In the genomic region with DNA sequence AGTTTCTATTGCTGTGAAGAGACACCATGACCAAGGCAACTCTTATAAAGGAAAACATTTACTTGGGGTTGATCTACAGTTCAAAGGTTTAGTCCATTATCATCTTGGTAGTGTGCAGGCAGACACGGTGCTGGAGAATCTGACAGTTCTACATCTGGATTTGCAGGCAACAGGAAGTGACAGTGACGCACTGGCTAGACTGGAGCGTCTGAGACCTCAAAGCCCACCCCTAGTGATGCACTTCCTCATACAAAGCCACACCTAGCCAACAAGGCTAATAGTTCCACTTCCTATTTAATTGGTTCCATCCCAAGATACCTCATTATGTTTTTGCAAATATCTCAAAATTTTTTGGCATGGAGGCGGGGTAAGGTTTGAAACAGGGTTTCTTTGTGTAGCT, we compare ENCODE assay signal across 18 mouse cellular contexts. TPM values are rescaled to one million over a fixed set of nuclear protein-coding genes. Genes with fewer than 3 reads are reported as not detected.
DNase-seq lines count a peak whose midpoint lies in the region; ATAC-seq and TF ChIP-seq lines count a peak whose summit lies in the region.
"Had no signal": no experiment of that assay in that cellular context is flagged by ENCODE, and none has a peak within 500 bp of the region (broad histone marks: within the 10 kb centered on the region; RNA-seq: fewer than 3 reads in every experiment).

No protein-coding gene starts in this region.

- no peak overlapping the region for H3K27ac ChIP-seq in liver, postnatal 0 days (ENCODE audit: low read depth)
- H3K27ac ChIP-seq in liver, embryonic 11.5 days (ENCODE audit: low read depth, low read length), result no peak overlapping the region
- no peak overlapping the region for H3K27ac ChIP-seq in hindbrain, postnatal 0 days
- H3K27ac ChIP-seq: forebrain, embryonic 10.5 days; heart, embryonic 15.5 days; hindbrain, embryonic 12.5 days; liver, embryonic 14.5 days had no signal

- H3K36me3 ChIP-seq in liver, postnatal 0 days (replicated peaks; ENCODE audit: insufficient read depth, low read length), result no peaks in the 10 kb centered on the region; the same call in 1 of the 2 replicates
- H3K36me3 ChIP-seq in liver, embryonic 11.5 days (ENCODE audit: control insufficient read depth, insufficient read depth, low read length), result no peaks in the 10 kb centered on the region; the same call in 1 of the 2 replicates
- H3K36me3 ChIP-seq in hindbrain, postnatal 0 days (ENCODE audit: insufficient read depth, low read length), result peaks cover 25% of the 10 kb centered on the region

- H3K4me2 ChIP-seq in liver, postnatal 0 days (ENCODE audit: low read depth, low read length), result no peak overlapping the region
- no peak overlapping the region for H3K4me2 ChIP-seq in liver, embryonic 11.5 days
- H3K4me2 ChIP-seq in hindbrain, postnatal 0 days (ENCODE audit: low read depth, low read length), result no peak overlapping the region
- H3K4me2 ChIP-seq: heart, embryonic 15.5 days; hindbrain, embryonic 12.5 days had no signal

- no peaks in the 10 kb centered on the region for H3K27me3 ChIP-seq in liver, postnatal 0 days (ENCODE audit: insufficient read depth, low read length)
- H3K27me3 ChIP-seq in liver, embryonic 11.5 days (replicated peaks; ENCODE audit: control insufficient read depth, insufficient read depth, low read length), result no peaks in the 10 kb centered on the region
- H3K27me3 ChIP-seq in hindbrain, postnatal 0 days (ENCODE audit: insufficient read depth, low read length), result no peaks in the 10 kb centered on the region
- H3K27me3 ChIP-seq: heart, embryonic 15.5 days; hindbrain, embryonic 12.5 days; Patski had no signal

- H3K9ac ChIP-seq in liver, postnatal 0 days (replicated peaks), result no peak overlapping the region
- H3K9ac ChIP-seq in liver, embryonic 11.5 days (ENCODE audit: low read depth, low read length), result no peak overlapping the region
- no peak overlapping the region for H3K9ac ChIP-seq in hindbrain, postnatal 0 days (replicated peaks; ENCODE audit: low read length)
- H3K9ac ChIP-seq: heart, embryonic 15.5 days; hindbrain, embryonic 12.5 days; liver, embryonic 14.5 days had no signal

- no peak for TF ChIP-seq EP300 in liver, postnatal 0 days (IDR thresholded peaks at IDR 0.05; ENCODE audit: low read depth)

- 39% methylated on average over 4 of the region's 4 CpGs for WGBS in liver, postnatal 0 days (ENCODE audit: insufficient replicate concordance)
- 60% methylated on average over 4 of the region's 4 CpGs for WGBS in liver, embryonic 11.5 days
- 93% methylated on average over 4 of the region's 4 CpGs for WGBS in hindbrain, postnatal 0 days

- no peaks in the 10 kb centered on the region for H3K4me1 ChIP-seq in liver, postnatal 0 days (ENCODE audit: insufficient read depth)
- no peaks in the 10 kb centered on the region for H3K4me1 ChIP-seq in liver, embryonic 11.5 days (replicated peaks; ENCODE audit: control insufficient read depth, insufficient read depth, low read length)
- no peaks in the 10 kb centered on the region for H3K4me1 ChIP-seq in hindbrain, postnatal 0 days (ENCODE audit: insufficient read depth, low read length)
- H3K4me1 ChIP-seq: heart, embryonic 15.5 days; hindbrain, embryonic 12.5 days had no signal

- peak; percentile 31 for DNase-seq in liver, postnatal 0 days
- DNase-seq in liver, embryonic 11.5 days (ENCODE audit: low spot score), result no peak
- DNase-seq in A20 (ENCODE audit: low read depth, low spot score), result peak; percentile 47
- DNase-seq in MEL-GATA-1-ER (ENCODE audit: extremely low read depth, low read depth), result peak; percentile 24
- no peak for DNase-seq in hindbrain, postnatal 0 days (ENCODE audit: low spot score)
- DNase-seq in cerebellum, adult 11 months, result no peak
- DNase-seq: cerebellum, adult 18-20 months; gastrocnemius, postnatal 36 days; kidney, postnatal 14 days had no signal

- H3K9me3 ChIP-seq in liver, postnatal 0 days (ENCODE audit: low read length), result no peaks in the 10 kb centered on the region
- no peaks in the 10 kb centered on the region for H3K9me3 ChIP-seq in liver, embryonic 11.5 days (ENCODE audit: control insufficient read depth, low read length)
- H3K9me3 ChIP-seq in hindbrain, postnatal 0 days (ENCODE audit: low read length), result no peaks in the 10 kb centered on the region
- H3K9me3 ChIP-seq: forebrain, embryonic 10.5 days; heart, embryonic 15.5 days; hindbrain, embryonic 12.5 days had no signal

- TF ChIP-seq CTCF in liver, postnatal 0 days (IDR thresholded peaks at IDR 0.05; ENCODE audit: low read depth), result no peak
- TF ChIP-seq CTCF in hindbrain, postnatal 0 days (IDR thresholded peaks at IDR 0.05; ENCODE audit: low read depth), result no peak

- no peak overlapping the region for H3K4me3 ChIP-seq in liver, postnatal 0 days (ENCODE audit: low read depth, low read length)
- no peak overlapping the region for H3K4me3 ChIP-seq in liver, embryonic 11.5 days (ENCODE audit: low read depth, low read length)
- H3K4me3 ChIP-seq in hindbrain, postnatal 0 days (ENCODE audit: low read length), result no peak overlapping the region
- H3K4me3 ChIP-seq: forebrain, embryonic 10.5 days; heart, embryonic 15.5 days; hindbrain, embryonic 12.5 days; myocyte had no signal

- no peak for ATAC-seq in liver, postnatal 0 days
- no peak for ATAC-seq in liver, embryonic 11.5 days (replicated peaks; ENCODE audit: low FRiP score)
- ATAC-seq in megakaryocyte progenitor cell, adult 5-6 weeks (replicated peaks; ENCODE audit: poor library complexity), result peak; percentile 97
- no peak for ATAC-seq in cerebellum, adult (ENCODE audit: insufficient number of reproducible peaks, low FRiP score, low TSS enrichment)
- no peak for ATAC-seq in hindbrain, postnatal 0 days
- ATAC-seq: intestine, postnatal 0 days; Patski had no signal

RNA-seq across cellular contexts. Expression of a gene that starts 25.6 kb away (rescaled TPM):
- 4.9 and 6.2 TPM in 2 replicates for polyA plus RNA-seq in liver, postnatal 0 days (2015; fragmentation: Nextera tagmentation; extraction: Ambion mirVana)
- 8.1 and 8.3 TPM in 2 replicates for polyA plus RNA-seq in liver, embryonic 11.5 days (2014; fragmentation: Nextera tagmentation; extraction: Ambion mirVana)
- total RNA-seq in megakaryocyte progenitor cell, adult 5-6 weeks (2015), result 93.7 and 123 TPM in 2 replicates
- total RNA-seq in megakaryocyte progenitor cell, adult 5-6 weeks (2017), result 119 TPM in 2 replicates
- total RNA-seq in hindbrain, postnatal 0 days (2014; rRNA removed), result 15.1 and 17.7 TPM in 2 replicates
- 36.7 and 37.5 TPM in 2 replicates for polyA plus RNA-seq in hindbrain, postnatal 0 days (2015; fragmentation: Nextera tagmentation; extraction: Ambion mirVana)

Comparison
In these comparisons a context has a peak if more than half of its experiments do, and no peak if none do; other contexts are left out.
1. DNase-seq: peak in liver, postnatal 0 days (single experiment), A20 (single experiment) and MEL-GATA-1-ER (single experiment); none in liver, embryonic 11.5 days (single experiment), hindbrain, postnatal 0 days (single experiment) and cerebellum, adult 11 months (single experiment).